Comparison of ENCODE assay signal across 10 mouse cellular contexts in genomic region chr17:47567271-47567670, GRCm38 (mm10). TPM values are rescaled to one million over a fixed set of nuclear protein-coding genes. Genes with fewer than 3 reads are reported as not detected.
DNase-seq lines count a peak whose midpoint lies in the region; ATAC-seq and TF ChIP-seq lines count a peak whose summit lies in the region.
"Had no signal": no experiment of that assay in that cellular context is flagged by ENCODE, and none has a peak within 500 bp of the region (broad histone marks: within the 10 kb centered on the region; RNA-seq: fewer than 3 reads in every experiment).

No protein-coding gene starts in this region.

- 50% methylated on average over 3 of the region's 3 CpGs for WGBS in heart, postnatal 0 days
- WGBS in stomach, embryonic 15.5 days = 68% methylated on average over 3 of the region's 3 CpGs
- 66% methylated on average over 3 of the region's 3 CpGs for WGBS in cerebellum, adult 2 months
- 73% methylated on average over 3 of the region's 3 CpGs for WGBS in forebrain, embryonic 11.5 days

- peaks cover 78% of the 10 kb centered on the region for H3K4me1 ChIP-seq in megakaryocyte, embryonic 14.5 days
- H3K4me1 ChIP-seq in heart, postnatal 0 days (ENCODE audit: control insufficient read depth, insufficient read depth) = no peaks in the 10 kb centered on the region
- H3K4me1 ChIP-seq in stomach, embryonic 15.5 days = no peaks in the 10 kb centered on the region
- no peaks in the 10 kb centered on the region for H3K4me1 ChIP-seq in cerebellum, adult 2 months (ENCODE audit: control insufficient read depth, insufficient read depth, low read length)
- H3K4me1 ChIP-seq in forebrain, embryonic 11.5 days (replicated peaks; ENCODE audit: control insufficient read depth, insufficient read depth, low read length) = 0 out of 2 replicates have a peak, but pooled peaks cover 2% of the 10 kb centered on the region

- peaks cover 42% of the 10 kb centered on the region for H3K36me3 ChIP-seq in megakaryocyte, embryonic 14.5 days (replicated peaks; ENCODE audit: low read length)
- no peaks in the 10 kb centered on the region for H3K36me3 ChIP-seq in heart, postnatal 0 days (replicated peaks; ENCODE audit: control insufficient read depth, insufficient read depth, low read length)
- H3K36me3 ChIP-seq in stomach, embryonic 15.5 days = no peaks in the 10 kb centered on the region
- no peaks in the 10 kb centered on the region for H3K36me3 ChIP-seq in forebrain, embryonic 11.5 days (ENCODE audit: control insufficient read depth, insufficient read depth, low read length)
- H3K36me3 ChIP-seq: midbrain, embryonic 12.5 days had no signal

- peak overlapping the region; percentile 16 for H3K4me3 ChIP-seq in megakaryocyte, embryonic 14.5 days (replicated peaks)
- no peak overlapping the region for H3K4me3 ChIP-seq in heart, postnatal 0 days (ENCODE audit: low read depth, low read length)
- no peak overlapping the region for H3K4me3 ChIP-seq in stomach, embryonic 15.5 days (replicated peaks)
- H3K4me3 ChIP-seq in cerebellum, adult 2 months (replicated peaks; ENCODE audit: insufficient read depth, low read depth, low read length) = no peak overlapping the region
- H3K4me3 ChIP-seq in forebrain, embryonic 11.5 days (ENCODE audit: low read depth, low read length) = no peak overlapping the region
- H3K4me3 ChIP-seq: midbrain, embryonic 12.5 days had no signal

- no peak for ATAC-seq in megakaryocyte, adult 5-6 weeks (ENCODE audit: poor library complexity, severe bottlenecking)
- peak; percentile 78 for ATAC-seq in heart, postnatal 0 days (ENCODE audit: insufficient read depth, low read depth)
- ATAC-seq in stomach, embryonic 15.5 days (ENCODE audit: insufficient read depth, low FRiP score, low read depth) = no peak
- no peak for ATAC-seq in forebrain, embryonic 11.5 days (replicated peaks; ENCODE audit: low FRiP score)
- no peak for ATAC-seq in inflammation-experienced regulatory T-cells, adult 6 months

- TF ChIP-seq CTCF in heart, postnatal 0 days (IDR thresholded peaks at IDR 0.05; ENCODE audit: low read depth) = no peak
- no peak for TF ChIP-seq CTCF in cerebellum, adult 2 months (IDR thresholded peaks at IDR 0.05; ENCODE audit: borderline replicate concordance, insufficient read depth, low read depth, low read length)

- H3K4me2 ChIP-seq in heart, postnatal 0 days (ENCODE audit: low read depth, low read length) = no peak overlapping the region
- no peak overlapping the region for H3K4me2 ChIP-seq in stomach, embryonic 15.5 days
- H3K4me2 ChIP-seq in forebrain, embryonic 11.5 days (ENCODE audit: low read depth, low read length, severe bottlenecking) = no peak overlapping the region
- H3K4me2 ChIP-seq: midbrain, embryonic 12.5 days had no signal

- no peak for TF ChIP-seq POLR2A in cerebellum, adult 2 months (IDR thresholded peaks at IDR 0.05; ENCODE audit: borderline replicate concordance, insufficient read depth, low read length)

- TF ChIP-seq EP300 in heart, postnatal 0 days (IDR thresholded peaks at IDR 0.05; ENCODE audit: low read depth) = no peak

- no peaks in the 10 kb centered on the region for H3K9me3 ChIP-seq in megakaryocyte, embryonic 14.5 days
- no peaks in the 10 kb centered on the region for H3K9me3 ChIP-seq in heart, postnatal 0 days (replicated peaks; ENCODE audit: control insufficient read depth, low read length)
- no peaks in the 10 kb centered on the region for H3K9me3 ChIP-seq in stomach, embryonic 15.5 days
- no peaks in the 10 kb centered on the region for H3K9me3 ChIP-seq in forebrain, embryonic 11.5 days (ENCODE audit: control insufficient read depth, low read length)
- H3K9me3 ChIP-seq: midbrain, embryonic 12.5 days had no signal

- H3K27me3 ChIP-seq in megakaryocyte, embryonic 14.5 days (replicated peaks) = peaks cover 3% of the 10 kb centered on the region
- H3K27me3 ChIP-seq in heart, postnatal 0 days (ENCODE audit: control insufficient read depth, insufficient read depth, low read length) = no peaks in the 10 kb centered on the region
- H3K27me3 ChIP-seq in stomach, embryonic 15.5 days (replicated peaks) = no peaks in the 10 kb centered on the region
- H3K27me3 ChIP-seq in cerebellum, adult 2 months (ENCODE audit: control insufficient read depth, insufficient read depth, low read length) = no peaks in the 10 kb centered on the region
- H3K27me3 ChIP-seq in forebrain, embryonic 11.5 days (ENCODE audit: control insufficient read depth, insufficient read depth, low read length) = no peaks in the 10 kb centered on the region
- H3K27me3 ChIP-seq: midbrain, embryonic 12.5 days had no signal

- no peak overlapping the region for H3K9ac ChIP-seq in heart, postnatal 0 days (replicated peaks; ENCODE audit: low read depth, low read length)
- no peak overlapping the region for H3K9ac ChIP-seq in stomach, embryonic 15.5 days
- H3K9ac ChIP-seq in forebrain, embryonic 11.5 days (ENCODE audit: low read length) = no peak overlapping the region
- H3K9ac ChIP-seq: midbrain, embryonic 12.5 days had no signal

- peak overlapping the region; percentile 60 for H3K27ac ChIP-seq in heart, postnatal 0 days (ENCODE audit: low read depth)
- peak overlapping the region; percentile 26; the same call in 1 of the 2 replicates for H3K27ac ChIP-seq in stomach, embryonic 15.5 days
- H3K27ac ChIP-seq in cerebellum, adult 2 months (ENCODE audit: insufficient read depth, low read length) = no peak overlapping the region
- H3K27ac ChIP-seq in forebrain, embryonic 11.5 days (ENCODE audit: low read depth, low read length) = no peak overlapping the region
- H3K27ac ChIP-seq: midbrain, embryonic 12.5 days had no signal

- peak; percentile 57 for DNase-seq in heart, postnatal 0 days (ENCODE audit: low spot score)
- peak; percentile 57 to 82 for DNase-seq in kidney, postnatal 25 days
- no peak for DNase-seq in cerebellum, adult 2 months
- DNase-seq in forebrain, embryonic 11.5 days (ENCODE audit: low spot score) = no peak
- DNase-seq: cerebellum, adult 11 months had no signal

RNA-seq across cellular contexts. Expression of gene Bysl, which starts 44.0 kb away (rescaled TPM):
- polyA plus RNA-seq in megakaryocyte, embryonic 14.5 days (2012; ENCODE audit: insufficient read depth, low replicate concordance) = 7.8 and 17.7 TPM in 2 replicates
- total RNA-seq in megakaryocyte, adult 5-6 weeks (2015) = 4.8 and 5.6 TPM in 2 replicates
- 6.4 and 7.3 TPM in 2 replicates for total RNA-seq in megakaryocyte, adult 5-6 weeks (2017)
- 14.3 and 17.4 TPM in 2 replicates for total RNA-seq in heart, postnatal 0 days (2014; rRNA removed; ENCODE audit: low replicate concordance)
- polyA plus RNA-seq in heart, postnatal 0 days (2015; fragmentation: Nextera tagmentation; extraction: Ambion mirVana) = 15.8 and 19.9 TPM in 2 replicates
- polyA plus RNA-seq in stomach, embryonic 15.5 days (2015; fragmentation: Nextera tagmentation; extraction: Ambion mirVana) = 21.2 and 21.4 TPM in 2 replicates
- polyA plus RNA-seq in cerebellum, adult 2 months (2012; rRNA removed) = 13.6 and 14.9 TPM in 2 replicates
- polyA plus RNA-seq in forebrain, embryonic 11.5 days (2014; fragmentation: Nextera tagmentation; extraction: Ambion mirVana) = 34.6 and 37.3 TPM in 2 replicates
- 10 to 100 TPM in 2 of 3 experiments, 1 to 10 TPM in 1; 9.1 to 12.3 (median 11.6) TPM for polyA plus RNA-seq in inflammation-experienced regulatory T-cells, adult 6 months (2017; shearing (Covaris generic))

RNA-seq across cellular contexts. Expression of gene Med20, which starts 44.1 kb away (rescaled TPM):
- 2.3 TPM in 1 of 2 replicates, not detected in the other for polyA plus RNA-seq in megakaryocyte, embryonic 14.5 days (2012; ENCODE audit: insufficient read depth, low replicate concordance)
- total RNA-seq in megakaryocyte, adult 5-6 weeks (2015) = 17.2 and 18.2 TPM in 2 replicates
- 32.2 and 33.8 TPM in 2 replicates for total RNA-seq in megakaryocyte, adult 5-6 weeks (2017)
- 26.5 and 30.1 TPM in 2 replicates for total RNA-seq in heart, postnatal 0 days (2014; rRNA removed; ENCODE audit: low replicate concordance)
- 21.8 and 26.3 TPM in 2 replicates for polyA plus RNA-seq in heart, postnatal 0 days (2015; fragmentation: Nextera tagmentation; extraction: Ambion mirVana)
- 38.7 and 39.7 TPM in 2 replicates for polyA plus RNA-seq in stomach, embryonic 15.5 days (2015; fragmentation: Nextera tagmentation; extraction: Ambion mirVana)
- 43.7 and 47.1 TPM in 2 replicates for polyA plus RNA-seq in cerebellum, adult 2 months (2012; rRNA removed)
- 44.5 and 45.5 TPM in 2 replicates for polyA plus RNA-seq in forebrain, embryonic 11.5 days (2014; fragmentation: Nextera tagmentation; extraction: Ambion mirVana)
- polyA plus RNA-seq in inflammation-experienced regulatory T-cells, adult 6 months (2017; shearing (Covaris generic)) = 10 to 100 TPM; 27.6 to 32.3 (median 28.1) TPM

RNA-seq across cellular contexts. Expression of gene Gm20517, which starts 44.1 kb away (rescaled TPM):
- 0.29 and 0.81 TPM in 2 replicates for polyA plus RNA-seq in megakaryocyte, embryonic 14.5 days (2012; ENCODE audit: insufficient read depth, low replicate concordance)
- 0.49 and 2.4 TPM in 2 replicates for total RNA-seq in megakaryocyte, adult 5-6 weeks (2015)
- 1.7 and 2.3 TPM in 2 replicates for total RNA-seq in megakaryocyte, adult 5-6 weeks (2017)
- 2.3 TPM in 1 of 2 replicates, not detected in the other for total RNA-seq in heart, postnatal 0 days (2014; rRNA removed; ENCODE audit: low replicate concordance)
- polyA plus RNA-seq in heart, postnatal 0 days (2015; fragmentation: Nextera tagmentation; extraction: Ambion mirVana) = 1.4 and 1.7 TPM in 2 replicates
- 1.0 and 1.5 TPM in 2 replicates for polyA plus RNA-seq in stomach, embryonic 15.5 days (2015; fragmentation: Nextera tagmentation; extraction: Ambion mirVana)
- 1.7 and 2.1 TPM in 2 replicates for polyA plus RNA-seq in cerebellum, adult 2 months (2012; rRNA removed)
- 2.4 and 3.6 TPM in 2 replicates for polyA plus RNA-seq in forebrain, embryonic 11.5 days (2014; fragmentation: Nextera tagmentation; extraction: Ambion mirVana)
- polyA plus RNA-seq in inflammation-experienced regulatory T-cells, adult 6 months (2017; shearing (Covaris generic)) = under 1 TPM in 2 of 3 experiments, not detected in 1; 0.68 to 0.79 TPM

Comparison
In these comparisons a context has a peak if more than half of its experiments do, and no peak if none do; other contexts are left out.
1. DNase-seq: peak in heart, postnatal 0 days (single experiment) and kidney, postnatal 25 days (2 of 2); none in cerebellum, adult 2 months (0 of 2) and forebrain, embryonic 11.5 days (single experiment).
2. H3K27ac ChIP-seq: peak in heart, postnatal 0 days (single experiment) and stomach, embryonic 15.5 days (single experiment); none in cerebellum, adult 2 months (single experiment) and forebrain, embryonic 11.5 days (single experiment).